Comparison of ENCODE assay signal across 18 mouse cellular contexts in the genomic region with DNA sequence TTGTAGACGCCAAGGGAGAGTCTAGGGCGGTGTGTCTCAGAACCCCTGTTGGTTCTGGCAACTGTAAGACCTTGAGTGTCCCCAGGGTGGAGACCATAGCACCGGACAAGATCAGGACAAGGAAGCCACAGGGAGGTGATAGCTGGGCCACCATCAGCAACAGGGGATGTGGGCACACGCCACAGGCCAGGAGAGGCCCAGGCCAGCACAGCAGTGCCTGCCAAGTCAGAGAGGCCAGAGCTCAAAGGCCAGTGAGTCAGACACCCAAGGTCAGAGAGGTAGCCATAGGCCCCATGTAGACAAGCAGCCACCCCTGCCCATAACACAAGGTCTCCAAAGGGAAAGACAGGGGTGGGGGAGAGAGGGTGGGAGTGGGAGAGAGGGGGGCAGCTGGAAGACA.
"Had no signal": no experiment of that assay in that cellular context is flagged by ENCODE, and none has a peak within 500 bp of the region (broad histone marks: within the 10 kb centered on the region; RNA-seq: fewer than 3 reads in every experiment).

No protein-coding gene starts in this region.

- H3K9me3 ChIP-seq: kidney, embryonic 15.5 days; neural tube, embryonic 12.5 days; neural tube, embryonic 15.5 days; stomach, embryonic 15.5 days had no signal

- H3K4me3 ChIP-seq: kidney, embryonic 15.5 days; left cerebral cortex, adult 2 months; neural tube, embryonic 12.5 days; neural tube, embryonic 15.5 days; stomach, embryonic 15.5 days had no signal

- H3K27me3 ChIP-seq: kidney, embryonic 15.5 days; neural tube, embryonic 12.5 days; neural tube, embryonic 15.5 days; stomach, embryonic 15.5 days had no signal

- H3K4me1 ChIP-seq: kidney, embryonic 15.5 days; neural tube, embryonic 12.5 days had no signal

- ATAC-seq: liver, postnatal 0 days; lung, postnatal 0 days had no signal

- H3K36me3 ChIP-seq: kidney, embryonic 15.5 days; neural tube, embryonic 12.5 days; neural tube, embryonic 15.5 days; stomach, embryonic 15.5 days had no signal

- DNase-seq: kidney, adult 8-10 months; kidney, postnatal 10 days; kidney, postnatal 36 days; layer of hippocampus, postnatal 36 days; liver, postnatal 0 days; lung, embryonic 14.5 days; lung, postnatal 36 days; midbrain, embryonic 14.5 days; retina, postnatal 1 day; right cerebral cortex, postnatal 25 days; spleen, adult 18-20 months; thymus, postnatal 25 days had no signal
